Mouse (Mus musculus) hematopoietic multipotent progenitor cell, adult 10-12 weeks (in vitro differentiated cells): ENCODE data around the gene Arhgef10l. TPM values are rescaled to one million over a fixed set of nuclear protein-coding genes. Genes with fewer than 3 reads are reported as not detected.

Experiments used
- polyA plus RNA-seq: library from polyadenylated mRNA; stranded (reverse); fragments of >175 nt; gene quantifications from 2 replicates; pipeline ENCODE4 v1.2.3, GENCODE M21; 2012; ENCODE audit warnings: low replicate concordance

Arhgef10l gene
- 6.8 and 37.1 TPM in 2 replicates for polyA plus RNA-seq

DNA sequence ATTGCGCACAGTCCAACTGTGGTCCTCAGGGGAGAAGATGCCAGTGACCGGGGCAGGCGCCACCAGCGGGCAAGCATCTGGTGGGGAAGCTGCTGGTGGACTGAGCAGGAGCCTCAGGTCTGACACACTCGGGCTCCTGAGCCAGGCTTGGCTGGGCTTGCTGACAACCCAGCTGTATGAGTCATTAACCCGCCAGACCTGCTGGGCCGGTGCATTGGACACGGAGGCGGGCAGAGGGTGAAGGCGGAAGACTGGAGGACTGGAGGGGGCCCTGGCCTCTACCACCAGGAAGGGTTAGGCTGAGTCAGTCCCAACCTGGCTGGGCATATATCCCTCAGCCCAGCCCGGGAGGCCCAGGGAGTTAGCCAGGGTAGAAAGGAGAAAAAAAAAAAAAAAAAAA, at the start of gene Arhgef10l:
TSS of gene Arhgef10l (minus strand) at position 253 of the 400 bp plus-strand sequence.

DNA sequence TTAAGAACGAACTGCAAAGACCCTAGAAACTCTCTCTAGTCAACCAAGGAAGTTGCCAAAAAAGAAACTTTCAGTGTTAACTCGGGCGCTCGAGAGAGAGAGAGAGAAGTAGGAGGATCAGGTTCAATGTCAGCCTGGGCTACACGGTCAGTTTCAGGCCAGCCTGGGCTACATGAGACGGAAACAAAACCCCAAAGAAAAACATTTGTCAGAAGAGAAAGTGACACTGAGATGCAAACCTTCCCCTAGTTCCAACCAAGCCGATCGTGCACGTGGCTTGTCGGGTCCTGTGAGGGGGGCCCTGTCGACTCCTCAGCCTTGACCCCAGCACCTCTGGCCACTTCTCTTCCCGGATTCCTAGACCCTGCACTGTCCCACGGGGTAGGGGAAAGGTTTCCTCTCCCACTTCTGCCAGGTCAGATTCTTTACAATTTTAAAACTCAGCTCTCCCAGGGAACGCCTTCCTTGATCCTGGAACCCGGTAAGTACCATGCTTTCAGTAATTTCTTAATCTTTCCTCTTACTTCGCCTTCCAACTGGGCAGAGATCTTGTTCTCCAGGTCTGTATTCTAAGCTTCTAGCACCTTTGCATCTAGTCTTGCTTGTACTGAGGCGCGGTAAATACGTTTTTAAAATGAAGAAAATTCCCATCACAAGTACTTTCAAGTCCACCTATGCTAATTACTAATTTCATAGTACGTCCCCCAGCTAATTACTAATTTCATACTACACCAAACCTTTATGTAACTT, 34.6 kb upstream of the Arhgef10l start, which contains the start of gene Rcc2:
TSS of gene Rcc2 (plus strand) at position 273 of the 750 bp plus-strand sequence.

Other genes starting within 250 kb of the Arhgef10l start
- gene Rcc2, start 34.5 kb upstream of the Arhgef10l start, polyA plus RNA-seq, result 107 and 174 TPM in 2 replicates
- not detected in 2 replicates for gene Padi6, start 76.6 kb upstream of the Arhgef10l start, polyA plus RNA-seq
- 6.7 and 26.7 TPM in 2 replicates for gene Padi4, start 108.2 kb upstream of the Arhgef10l start, polyA plus RNA-seq
- 0.04 and 0.15 TPM in 2 replicates for gene Padi3, start 144.6 kb upstream of the Arhgef10l start, polyA plus RNA-seq
- 0.12 and 0.22 TPM in 2 replicates for gene Padi1, start 179.8 kb upstream of the Arhgef10l start, polyA plus RNA-seq
- gene Padi2, start 240.3 kb upstream of the Arhgef10l start, polyA plus RNA-seq, result 2.1 and 4.3 TPM in 2 replicates